Mouse (Mus musculus) lung, embryonic 14.5 days (tissue): Measurements from ENCODE around the gene Larp4. TPM values are rescaled to one million over a fixed set of nuclear protein-coding genes. Genes with fewer than 3 reads are reported as not detected.

ENCODE experiments used
- ATAC-seq: fragments of 200-750 bp; cut with Nextera tagmentation; 2 replicates; pipeline ENCODE4 v1.8.0; 2017; ENCODE audit warnings: mild to moderate bottlenecking, moderate TSS enrichment, moderate library complexity; ENCODE audit not compliant: insufficient read depth
- DNase-seq: peaks from one replicate; pipeline ENCODE4 v3.0.0-alpha.2; 2015
- H3K27ac ChIP-seq: fragments of 300-500 bp; sonication (generic); 2 replicates; pipeline ENCODE4 v1.5.1; 2014; ENCODE audit warnings: low read depth, mild to moderate bottlenecking, moderate library complexity
- H3K27me3 ChIP-seq: fragments of 300-500 bp; sonication (generic); 2 replicates; pipeline ENCODE4 v1.6.1; 2014; ENCODE audit warnings: low read length, control low read depth; ENCODE audit not compliant: insufficient read depth
- H3K36me3 ChIP-seq: fragments of 300-500 bp; sonication (generic); 2 replicates; pipeline ENCODE4 v1.6.1; 2014; ENCODE audit warnings: control low read depth; ENCODE audit not compliant: insufficient read depth
- H3K4me1 ChIP-seq: fragments of 300-500 bp; sonication (generic); 2 replicates; pipeline ENCODE4 v1.6.1; 2014; ENCODE audit warnings: antibody characterized with exemption, control low read depth; ENCODE audit not compliant: insufficient read depth
- H3K4me2 ChIP-seq: fragments of 300-500 bp; sonication (generic); 2 replicates; pipeline ENCODE4 v1.6.1; 2014; ENCODE audit warnings: mild to moderate bottlenecking
- H3K4me3 ChIP-seq: fragments of 300-500 bp; sonication (generic); 2 replicates; pipeline ENCODE4 v1.5.1; 2014; ENCODE audit warnings: low read depth, low read length
- H3K9ac ChIP-seq: fragments of 300-500 bp; sonication (generic); 2 replicates; pipeline ENCODE4 v1.6.1; 2014
- H3K9me3 ChIP-seq: fragments of 300-500 bp; sonication (generic); 2 replicates; pipeline ENCODE4 v1.6.1; 2016; ENCODE audit warnings: low read depth, low read length, control low read depth
- CTCF ChIP-seq: IDR thresholded peaks from 2 replicates; pipeline ENCODE4 v1.5.1; 2016; ENCODE audit warnings: antibody characterized with exemption, low read depth
- WGBS: fragments of 180-500 bp; shearing (Covaris S2); extraction: QIAGEN DNeasy Blood & Tissue Kit; methylation state at CpG from one replicate; pipeline ENCODE4 v1.1.7; 2014; 5-methylcytosine and 5-hydroxymethylcytosine counted together
- polyA plus RNA-seq: library from polyadenylated mRNA; unstranded; fragments of >200 nt; fragmentation: Nextera tagmentation; extraction: Ambion mirVana; gene quantifications from 2 replicates; pipeline ENCODE4 v1.2.1, GENCODE M21; 2014

Gene Larp4
- polyA plus RNA-seq, 1 experiment from 2014 or later: 39.3 TPM

GRCm38 (mm10) chr15:100057698-100058097 is 87.8 kb downstream of the Larp4 start:
- ATAC-seq: no peak
- H3K27me3 ChIP-seq: no peaks in the 10 kb centered on the region
- 81% methylated on average over 3 of the region's 3 CpGs for WGBS
- no peaks in the 10 kb centered on the region; the same call in 1 of the 2 replicates for H3K4me1 ChIP-seq
- DNase-seq: no peak
- no peak overlapping the region for H3K4me2 ChIP-seq
- H3K27ac ChIP-seq: no peak overlapping the region
- no peaks in the 10 kb centered on the region for H3K36me3 ChIP-seq
- no peaks in the 10 kb centered on the region for H3K9me3 ChIP-seq
- TF ChIP-seq CTCF: no peak
- H3K4me3 ChIP-seq: no peak overlapping the region
- no peak overlapping the region for H3K9ac ChIP-seq

- Histone ChIP-seq H3K4me3 (no peak overlapping the region), H3K9me3 (no peaks in the 10 kb centered on the region), H3K9ac (no peak overlapping the region), H3K36me3 (no peaks in the 10 kb centered on the region), H3K4me1 (no peaks in the 10 kb centered on the region; the same call in 1 of the 2 replicates), H3K27ac (no peak overlapping the region), H3K27me3 (no peaks in the 10 kb centered on the region), H3K4me2 (no peak overlapping the region)
- 81% methylated on average over 3 of the region's 3 CpGs for WGBS
- DNase-seq (no peak), ATAC-seq (no peak)
- TF ChIP-seq CTCF: no peak
These were observed 88.3 kb downstream of the Larp4 start for GRCm38 (mm10) chr15:100058143-100058542.

- no peak for TF ChIP-seq CTCF
- no peaks in the 10 kb centered on the region; the same call in 1 of the 2 replicates for H3K4me1 ChIP-seq
- no peaks in the 10 kb centered on the region for H3K36me3 ChIP-seq
- no peak overlapping the region for H3K4me2 ChIP-seq
- DNase-seq (no peak), ATAC-seq (no peak)
- H3K9me3 ChIP-seq: no peaks in the 10 kb centered on the region
- WGBS: 46% methylated on average over 11 of the region's 11 CpGs
- H3K27ac ChIP-seq: no peak overlapping the region
- H3K27me3 ChIP-seq: no peaks in the 10 kb centered on the region
- H3K4me3 ChIP-seq: no peak overlapping the region
- H3K9ac ChIP-seq: no peak overlapping the region
These were observed 89.0 kb downstream of the Larp4 start for GRCm38 (mm10) chr15:100058912-100059311.

- no peak for TF ChIP-seq CTCF
- WGBS: 63% methylated on average over 7 of the region's 7 CpGs
- Histone ChIP-seq H3K9me3 (no peaks in the 10 kb centered on the region), H3K4me1 (no peaks in the 10 kb centered on the region; the same call in 1 of the 2 replicates), H3K4me3 (no peak overlapping the region), H3K27me3 (no peaks in the 10 kb centered on the region), H3K27ac (no peak overlapping the region), H3K36me3 (no peaks in the 10 kb centered on the region), H3K9ac (no peak overlapping the region), H3K4me2 (no peak overlapping the region)
- no peak for ATAC-seq
- DNase-seq: no peak
These were observed 89.9 kb downstream of the Larp4 start for GRCm38 (mm10) chr15:100059626-100060311.

GRCm38 (mm10) chr15:100060513-100061140 is 90.8 kb downstream of the Larp4 start:
- Histone ChIP-seq H3K9me3 (no peaks in the 10 kb centered on the region), H3K4me1 (no peaks in the 10 kb centered on the region; the same call in 1 of the 2 replicates), H3K27me3 (no peaks in the 10 kb centered on the region), H3K27ac (no peak overlapping the region), H3K4me2 (no peak overlapping the region), H3K9ac (no peak overlapping the region), H3K36me3 (no peaks in the 10 kb centered on the region), H3K4me3 (no peak overlapping the region)
- TF ChIP-seq CTCF: no peak
- DNase-seq (no peak), ATAC-seq (no peak)
- WGBS: 78% methylated on average over 4 of the region's 4 CpGs

GRCm38 (mm10) chr15:100061377-100061776 is 91.5 kb downstream of the Larp4 start:
- 90% methylated on average over 3 of the region's 3 CpGs for whole genome bisulfite sequencing
- no peak overlapping the region for H3K4me2 ChIP-seq
- no peak overlapping the region for H3K27ac ChIP-seq
- H3K36me3 ChIP-seq: no peaks in the 10 kb centered on the region
- no peak overlapping the region for H3K9ac ChIP-seq
- TF ChIP-seq CTCF: no peak
- DNase-seq: no peak
- H3K9me3 ChIP-seq: no peaks in the 10 kb centered on the region
- H3K4me3 ChIP-seq: no peak overlapping the region
- no peaks in the 10 kb centered on the region; the same call in 1 of the 2 replicates for H3K4me1 ChIP-seq
- no peaks in the 10 kb centered on the region for H3K27me3 ChIP-seq
- ATAC-seq: no peak

DNA sequence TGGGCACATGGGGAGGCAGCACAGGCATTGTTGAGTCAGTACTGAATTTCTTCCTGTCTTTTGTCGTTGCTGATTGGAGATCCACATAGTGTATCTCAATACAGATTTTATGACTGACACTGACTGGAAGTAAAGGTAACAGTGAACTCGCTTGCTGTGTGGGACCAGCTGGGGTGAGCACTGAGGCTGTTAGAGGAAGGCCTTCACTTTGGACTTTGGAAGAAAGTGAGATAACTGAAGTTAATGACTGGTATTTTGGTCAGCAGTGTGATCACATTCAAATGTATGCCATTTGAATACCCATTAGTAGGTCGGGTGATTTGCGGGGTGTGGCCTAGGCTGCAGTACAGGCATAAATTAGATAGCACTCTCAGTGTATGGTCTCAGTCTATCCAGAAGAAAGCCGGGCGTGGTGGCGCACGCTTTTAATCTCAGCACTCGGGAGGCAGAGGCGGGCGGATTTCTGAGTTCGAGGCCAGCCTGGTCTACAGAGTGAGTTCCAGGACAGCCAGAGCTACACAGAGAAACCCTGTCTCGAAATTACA is 93.4 kb downstream of the Larp4 start:
- Histone ChIP-seq H3K4me1 (no peaks in the 10 kb centered on the region; the same call in 1 of the 2 replicates), H3K36me3 (no peaks in the 10 kb centered on the region), H3K27me3 (no peaks in the 10 kb centered on the region), H3K4me2 (no peak overlapping the region), H3K27ac (no peak overlapping the region), H3K9me3 (no peaks in the 10 kb centered on the region), H3K9ac (no peak overlapping the region), H3K4me3 (no peak overlapping the region)
- no peak for ATAC-seq
- no peak for DNase-seq
- no peak for TF ChIP-seq CTCF
- WGBS: 93% methylated on average over 13 of the region's 13 CpGs

Other genes starting within 250 kb of the Larp4 start
- 135 and 145 TPM in 2 replicates for gene Cox14, start 244.4 kb upstream of the Larp4 start, polyA plus RNA-seq
- gene Cers5, start 197.2 kb upstream of the Larp4 start, polyA plus RNA-seq: 76.6 and 78.8 TPM in 2 replicates
- 41.1 and 42.8 TPM in 2 replicates for gene Lima1, start 94.6 kb upstream of the Larp4 start, polyA plus RNA-seq
- gene Fam186a, start 3.0 kb upstream of the Larp4 start, polyA plus RNA-seq: 0.04 TPM in 1 of 2 replicates, not detected in the other
- 16.4 and 18.1 TPM in 2 replicates for gene Dip2b, start 68.6 kb downstream of the Larp4 start, polyA plus RNA-seq